Mouse (Mus musculus) kidney, postnatal 36 days (tissue): ENCODE measurements around the gene Emc10.

ENCODE experiments used
- DNase-seq, 2 experiments: peaks; one replicate each; pipeline ENCODE4 v3.0.0; 2021 to 2022; ENCODE audit warnings: mixed read lengths in 2 of 2

The Emc10 gene

GRCm38 (mm10) chr7:44525126-44525832 lies 28.9 kb upstream of the Emc10 start:
- DNase-seq = peak; percentile 94 to 97

- DNase-seq = peak; percentile 26 to 67
Measured at GRCm38 (mm10) chr7:44524502-44524901, 28.2 kb upstream of the Emc10 start, which contains the start of gene Mybpc2. Gene Mybpc2 (minus strand): TSS chr7:44524656.

- DNase-seq = no peak
Measured at GRCm38 (mm10) chr7:44523056-44523455, 26.7 kb upstream of the Emc10 start.

- DNase-seq = peak; percentile 55 to 84
Measured at GRCm38 (mm10) chr7:44521710-44522109, 25.4 kb upstream of the Emc10 start.

- DNase-seq = no peak
Measured at GRCm38 (mm10) chr7:44520990-44521389, 24.7 kb upstream of the Emc10 start.

GRCm38 (mm10) chr7:44519240-44519913 lies 23.0 kb upstream of the Emc10 start:
- DNase-seq = no peak

- DNase-seq = no peak
Measured at GRCm38 (mm10) chr7:44507491-44507890, 11.2 kb upstream of the Emc10 start.

- peak; percentile 55 to 86 for DNase-seq
Measured at GRCm38 (mm10) chr7:44501563-44502115, 5.3 kb upstream of the Emc10 start.

GRCm38 (mm10) chr7:44500046-44500445 lies 3.7 kb upstream of the Emc10 start:
- DNase-seq = no peak

- DNase-seq = no peak
Measured at GRCm38 (mm10) chr7:44498922-44499321, 2.6 kb upstream of the Emc10 start.

- DNase-seq = no peak
Measured at GRCm38 (mm10) chr7:44497361-44498055, 1.2 kb upstream of the Emc10 start.

- DNase-seq = no peak
Measured at GRCm38 (mm10) chr7:44496771-44497109, 411 bp upstream of the Emc10 start.

- DNase-seq = no peak
Measured at GRCm38 (mm10) chr7:44495086-44495485, 1.2 kb downstream of the Emc10 start.

GRCm38 (mm10) chr7:44494681-44495080 lies 1.6 kb downstream of the Emc10 start:
- DNase-seq = no peak

- no peak for DNase-seq
Measured at GRCm38 (mm10) chr7:44492166-44492826, 4.0 kb downstream of the Emc10 start.

- no peak for DNase-seq
Measured at GRCm38 (mm10) chr7:44491391-44491790, 4.9 kb downstream of the Emc10 start.

- DNase-seq = no peak
Measured at GRCm38 (mm10) chr7:44490281-44490680, 6.0 kb downstream of the Emc10 start.

GRCm38 (mm10) chr7:44488545-44488944 lies 7.8 kb downstream of the Emc10 start:
- DNase-seq = no peak

- no peak for DNase-seq
Measured at GRCm38 (mm10) chr7:44487936-44488335, 8.4 kb downstream of the Emc10 start.

GRCm38 (mm10) chr7:44486927-44487575 lies 9.3 kb downstream of the Emc10 start:
- no peak for DNase-seq

GRCm38 (mm10) chr7:44485572-44486195 lies 10.6 kb downstream of the Emc10 start:
- DNase-seq = no peak
